Mouse (Mus musculus): ENCODE results near the gene Trim14. TPM values are rescaled to one million over a fixed set of nuclear protein-coding genes. Genes with fewer than 3 reads are reported as not detected.

Trim14 gene
- polyA plus RNA-seq, 1 experiment from 2014 or later, result 0.92 TPM

GRCm38 (mm10) chr4:46556933-46557332 is 21.0 kb upstream of the Trim14 start:
- DNase-seq (ENCODE audit: low spot score) (no peak), ATAC-seq (ENCODE audit: insufficient read depth, low FRiP score, low TSS enrichment) (no peak)
- Histone ChIP-seq H3K4me2 (ENCODE audit: low read depth) (no peak overlapping the region), H3K4me1 (ENCODE audit: control insufficient read depth, insufficient read depth, low read length) (no peaks in the 10 kb centered on the region), H3K4me3 (ENCODE audit: low read depth, low read length) (no peak overlapping the region), H3K9me3 (ENCODE audit: control insufficient read depth, low read length) (no peaks in the 10 kb centered on the region), H3K27ac (ENCODE audit: low read depth, low read length) (no peak overlapping the region), H3K36me3 (ENCODE audit: control insufficient read depth, insufficient read depth, low read length) (no peaks in the 10 kb centered on the region), H3K27me3 (ENCODE audit: control insufficient read depth, insufficient read depth, low read length) (no peaks in the 10 kb centered on the region), H3K9ac (ENCODE audit: low read length) (no peak overlapping the region)
- 93% methylated on average over 3 of the region's 3 CpGs for WGBS

- H3K4me1 ChIP-seq (ENCODE audit: control insufficient read depth, insufficient read depth, low read length), result no peaks in the 10 kb centered on the region
Observed at GRCm38 (mm10) chr4:46555762-46556161, 19.8 kb upstream of the Trim14 start.

GRCm38 (mm10) chr4:46554295-46555069 is 18.5 kb upstream of the Trim14 start:
- H3K27me3 ChIP-seq (ENCODE audit: control insufficient read depth, insufficient read depth, low read length), result no peaks in the 10 kb centered on the region
- no peak overlapping the region for H3K27ac ChIP-seq (ENCODE audit: low read depth, low read length)
- no peaks in the 10 kb centered on the region for H3K9me3 ChIP-seq (ENCODE audit: control insufficient read depth, low read length)
- no peak overlapping the region for H3K4me3 ChIP-seq (ENCODE audit: low read depth, low read length)
- no peaks in the 10 kb centered on the region for H3K4me1 ChIP-seq (ENCODE audit: control insufficient read depth, insufficient read depth, low read length)
- no peak overlapping the region for H3K9ac ChIP-seq (ENCODE audit: low read length)
- H3K36me3 ChIP-seq (ENCODE audit: control insufficient read depth, insufficient read depth, low read length), result no peaks in the 10 kb centered on the region
- no peak for DNase-seq (ENCODE audit: low spot score)
- no peak overlapping the region for H3K4me2 ChIP-seq (ENCODE audit: low read depth)
- ATAC-seq (ENCODE audit: insufficient read depth, low FRiP score, low TSS enrichment), result no peak
- 81% methylated on average over 10 of the region's 10 CpGs for WGBS

More at GRCm38 (mm10) chr4:46555762-46556161, 19.8 kb upstream of the Trim14 start:
- 91% methylated on average over 9 of the region's 9 CpGs for WGBS
- Histone ChIP-seq H3K4me3 (ENCODE audit: low read depth, low read length) (no peak overlapping the region), H3K9ac (ENCODE audit: low read length) (no peak overlapping the region), H3K4me2 (ENCODE audit: low read depth) (no peak overlapping the region), H3K27ac (ENCODE audit: low read depth, low read length) (no peak overlapping the region), H3K36me3 (ENCODE audit: control insufficient read depth, insufficient read depth, low read length) (no peaks in the 10 kb centered on the region), H3K27me3 (ENCODE audit: control insufficient read depth, insufficient read depth, low read length) (no peaks in the 10 kb centered on the region), H3K9me3 (ENCODE audit: control insufficient read depth, low read length) (no peaks in the 10 kb centered on the region)
- no peak for ATAC-seq (ENCODE audit: insufficient read depth, low FRiP score, low TSS enrichment)
- DNase-seq (ENCODE audit: low spot score), result no peak

DNA sequence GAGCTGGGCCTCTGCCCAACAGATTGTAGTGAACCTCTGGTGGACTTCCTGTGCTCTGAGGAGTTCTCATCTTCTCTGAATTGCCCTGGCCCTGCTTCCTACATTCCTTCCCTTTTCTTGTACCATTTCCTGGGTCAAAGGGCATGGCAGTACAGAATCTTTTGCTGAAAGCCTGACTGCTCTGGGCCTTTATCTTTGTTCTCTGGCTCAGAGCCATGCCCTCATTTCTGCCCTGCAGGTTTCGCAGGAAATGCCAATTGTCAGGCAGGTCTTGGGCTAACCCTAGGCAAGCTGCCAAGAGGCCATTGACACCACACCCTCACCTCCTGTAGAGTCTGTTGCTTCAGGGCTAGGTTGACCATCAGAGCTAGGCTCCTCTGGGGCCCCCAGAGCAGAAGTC is 17.9 kb upstream of the Trim14 start:
- no peaks in the 10 kb centered on the region for H3K4me1 ChIP-seq (ENCODE audit: control insufficient read depth, insufficient read depth, low read length)
- H3K4me2 ChIP-seq (ENCODE audit: low read depth), result no peak overlapping the region
- H3K9ac ChIP-seq (ENCODE audit: low read length), result no peak overlapping the region
- ATAC-seq (ENCODE audit: insufficient read depth, low FRiP score, low TSS enrichment) (no peak), DNase-seq (ENCODE audit: low spot score) (no peak)
- no peaks in the 10 kb centered on the region for H3K9me3 ChIP-seq (ENCODE audit: control insufficient read depth, low read length)
- 80% methylated on average over 1 of the region's 1 CpGs for WGBS
- no peaks in the 10 kb centered on the region for H3K36me3 ChIP-seq (ENCODE audit: control insufficient read depth, insufficient read depth, low read length)
- no peaks in the 10 kb centered on the region for H3K27me3 ChIP-seq (ENCODE audit: control insufficient read depth, insufficient read depth, low read length)
- no peak overlapping the region for H3K27ac ChIP-seq (ENCODE audit: low read depth, low read length)
- H3K4me3 ChIP-seq (ENCODE audit: low read depth, low read length), result no peak overlapping the region

DNA sequence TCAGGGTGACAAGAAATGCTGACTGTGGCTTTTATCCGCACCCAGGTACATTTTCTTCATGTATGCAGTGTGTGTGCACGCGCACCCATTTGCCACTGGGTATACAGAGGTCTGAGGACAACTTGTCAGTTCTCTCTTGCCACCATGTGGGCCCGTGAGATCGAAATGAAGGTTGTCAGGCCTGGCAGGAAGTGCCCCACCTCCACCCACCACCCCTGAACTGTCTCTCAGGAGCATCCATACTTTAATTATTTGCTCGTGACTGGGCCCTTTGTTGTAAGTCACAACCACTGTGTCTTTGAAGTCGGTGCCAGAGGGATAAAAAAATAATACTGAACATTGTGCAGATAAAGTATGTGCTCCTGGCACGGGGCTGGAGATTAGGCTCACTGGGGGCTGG is 14.5 kb upstream of the Trim14 start:
- H3K4me3 ChIP-seq (ENCODE audit: low read depth, low read length), result no peak overlapping the region
- DNase-seq (ENCODE audit: low spot score) (no peak), ATAC-seq (ENCODE audit: insufficient read depth, low FRiP score, low TSS enrichment) (no peak)
- no peaks in the 10 kb centered on the region for H3K9me3 ChIP-seq (ENCODE audit: control insufficient read depth, low read length)
- WGBS, result 73% methylated on average over 8 of the region's 8 CpGs
- H3K4me2 ChIP-seq (ENCODE audit: low read depth), result no peak overlapping the region
- H3K4me1 ChIP-seq (ENCODE audit: control insufficient read depth, insufficient read depth, low read length), result no peaks in the 10 kb centered on the region
- H3K27ac ChIP-seq (ENCODE audit: low read depth, low read length), result no peak overlapping the region
- no peaks in the 10 kb centered on the region for H3K27me3 ChIP-seq (ENCODE audit: control insufficient read depth, insufficient read depth, low read length)
- no peaks in the 10 kb centered on the region for H3K36me3 ChIP-seq (ENCODE audit: control insufficient read depth, insufficient read depth, low read length)
- no peak overlapping the region for H3K9ac ChIP-seq (ENCODE audit: low read length)

- DNase-seq (ENCODE audit: low spot score), result no peak
- Histone ChIP-seq H3K36me3 (ENCODE audit: control insufficient read depth, insufficient read depth, low read length) (no peaks in the 10 kb centered on the region), H3K9me3 (ENCODE audit: control insufficient read depth, low read length) (no peaks in the 10 kb centered on the region), H3K4me3 (ENCODE audit: low read depth, low read length) (no peak overlapping the region), H3K27me3 (ENCODE audit: control insufficient read depth, insufficient read depth, low read length) (no peaks in the 10 kb centered on the region), H3K4me1 (ENCODE audit: control insufficient read depth, insufficient read depth, low read length) (no peaks in the 10 kb centered on the region), H3K4me2 (ENCODE audit: low read depth) (no peak overlapping the region), H3K9ac (ENCODE audit: low read length) (no peak overlapping the region), H3K27ac (ENCODE audit: low read depth, low read length) (no peak overlapping the region)
- no peak for ATAC-seq (ENCODE audit: insufficient read depth, low FRiP score, low TSS enrichment)
- 83% methylated on average over 9 of the region's 10 CpGs for WGBS
Observed at GRCm38 (mm10) chr4:46549979-46550378, 14.0 kb upstream of the Trim14 start.

DNA sequence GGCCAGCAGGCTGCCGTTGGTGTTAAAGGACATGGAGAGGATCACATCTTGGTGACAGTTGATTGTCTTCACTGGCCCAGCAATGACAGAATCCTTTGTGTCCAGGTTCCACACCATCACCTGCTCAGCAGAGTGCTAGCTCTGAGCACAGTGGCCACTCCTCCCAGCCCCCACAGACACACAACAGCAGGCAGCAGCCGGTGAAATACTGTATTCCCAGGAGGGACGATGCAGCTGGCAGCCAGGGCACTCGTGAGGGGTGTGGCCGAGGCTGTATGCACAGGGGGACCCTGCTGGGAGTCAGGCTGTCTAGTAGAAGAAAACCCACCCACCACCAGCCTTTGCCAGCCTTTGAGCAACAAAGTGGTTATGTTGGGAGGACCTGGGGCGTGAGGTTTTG is 10.8 kb upstream of the Trim14 start:
- no peaks in the 10 kb centered on the region for H3K27me3 ChIP-seq (ENCODE audit: control insufficient read depth, insufficient read depth, low read length)
- no peak overlapping the region for H3K9ac ChIP-seq (ENCODE audit: low read length)
- H3K27ac ChIP-seq (ENCODE audit: low read depth, low read length), result no peak overlapping the region
- ATAC-seq (ENCODE audit: insufficient read depth, low FRiP score, low TSS enrichment) (no peak), DNase-seq (ENCODE audit: low spot score) (peak; percentile 24)
- H3K9me3 ChIP-seq (ENCODE audit: control insufficient read depth, low read length), result no peaks in the 10 kb centered on the region
- 43% methylated on average over 6 of the region's 6 CpGs for WGBS
- H3K4me1 ChIP-seq (ENCODE audit: control insufficient read depth, insufficient read depth, low read length), result no peaks in the 10 kb centered on the region
- H3K36me3 ChIP-seq (ENCODE audit: control insufficient read depth, insufficient read depth, low read length), result no peaks in the 10 kb centered on the region
- H3K4me3 ChIP-seq (ENCODE audit: low read depth, low read length), result no peak overlapping the region
- H3K4me2 ChIP-seq (ENCODE audit: low read depth), result no peak overlapping the region

GRCm38 (mm10) chr4:46545498-46545897 is 9.6 kb upstream of the Trim14 start:
- Histone ChIP-seq H3K9me3 (ENCODE audit: control insufficient read depth, low read length) (no peaks in the 10 kb centered on the region), H3K4me3 (ENCODE audit: low read depth, low read length) (no peak overlapping the region), H3K27ac (ENCODE audit: low read depth, low read length) (no peak overlapping the region), H3K36me3 (ENCODE audit: control insufficient read depth, insufficient read depth, low read length) (no peaks in the 10 kb centered on the region), H3K4me1 (ENCODE audit: control insufficient read depth, insufficient read depth, low read length) (no peaks in the 10 kb centered on the region), H3K4me2 (ENCODE audit: low read depth) (no peak overlapping the region), H3K9ac (ENCODE audit: low read length) (no peak overlapping the region), H3K27me3 (ENCODE audit: control insufficient read depth, insufficient read depth, low read length) (no peaks in the 10 kb centered on the region)
- WGBS, result 19% methylated on average over 9 of the region's 9 CpGs
- ATAC-seq (ENCODE audit: insufficient read depth, low FRiP score, low TSS enrichment), result no peak
- DNase-seq (ENCODE audit: low spot score), result no peak

DNA sequence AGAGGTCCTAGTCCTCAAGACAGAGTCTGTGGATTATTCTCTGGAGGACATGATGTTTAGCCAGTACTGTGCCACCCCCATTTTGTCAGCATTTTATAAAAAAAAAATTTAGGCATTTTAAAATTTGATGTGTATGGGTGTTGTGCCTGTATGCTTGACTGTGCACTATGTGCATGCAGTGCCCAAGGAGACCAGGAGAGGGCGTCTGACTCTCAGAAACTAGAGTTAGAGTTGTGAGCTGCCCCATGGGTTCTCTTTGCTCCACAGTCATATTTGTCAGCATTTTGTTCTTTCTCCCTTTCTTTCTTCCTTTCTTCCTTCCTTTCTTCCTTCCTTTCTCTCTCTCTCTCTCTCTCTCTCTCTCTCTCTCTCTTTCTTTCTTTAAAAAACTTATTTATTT is 8.4 kb upstream of the Trim14 start:
- DNase-seq (ENCODE audit: low spot score) (no peak), ATAC-seq (ENCODE audit: insufficient read depth, low FRiP score, low TSS enrichment) (no peak)
- Histone ChIP-seq H3K4me2 (ENCODE audit: low read depth) (no peak overlapping the region), H3K4me1 (ENCODE audit: control insufficient read depth, insufficient read depth, low read length) (no peaks in the 10 kb centered on the region), H3K36me3 (ENCODE audit: control insufficient read depth, insufficient read depth, low read length) (no peaks in the 10 kb centered on the region), H3K9ac (ENCODE audit: low read length) (no peak overlapping the region), H3K4me3 (ENCODE audit: low read depth, low read length) (no peak overlapping the region), H3K9me3 (ENCODE audit: control insufficient read depth, low read length) (no peaks in the 10 kb centered on the region), H3K27me3 (ENCODE audit: control insufficient read depth, insufficient read depth, low read length) (no peaks in the 10 kb centered on the region), H3K27ac (ENCODE audit: low read depth, low read length) (no peak overlapping the region)
- 38% methylated on average over 1 of the region's 1 CpGs for WGBS
